ENCODE assay signal across 24 mouse cellular contexts in the genomic region with DNA sequence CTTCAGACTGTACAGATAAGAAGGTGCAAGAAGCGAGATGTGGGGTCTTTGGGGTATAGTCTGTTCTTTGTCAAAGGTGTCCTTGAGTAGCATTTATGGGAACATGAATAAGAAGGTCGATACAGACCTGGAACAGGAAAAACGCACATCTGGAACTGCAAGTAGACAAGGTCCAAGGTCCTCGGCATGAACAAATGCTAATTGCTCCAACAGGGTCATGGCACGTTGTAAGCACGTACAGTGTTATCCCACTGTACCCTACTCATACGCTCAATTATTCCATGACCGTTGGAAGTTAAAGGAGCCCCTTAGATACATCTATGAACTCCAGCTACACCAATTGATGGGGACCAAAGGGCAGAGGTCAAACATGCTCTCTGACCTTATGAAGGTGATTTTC.
"Had no signal": no experiment of that assay in that cellular context is flagged by ENCODE, and none has a peak within 500 bp of the region (broad histone marks: within the 10 kb centered on the region; RNA-seq: fewer than 3 reads in every experiment).

No protein-coding gene starts in this region.

- H3K27me3 ChIP-seq: hindbrain, embryonic 13.5 days; hindbrain, embryonic 15.5 days; kidney, embryonic 15.5 days; limb, embryonic 13.5 days; limb, embryonic 15.5 days had no signal

- H3K9ac ChIP-seq: forebrain, postnatal 0 days; heart, embryonic 13.5 days; heart, embryonic 15.5 days; hindbrain, embryonic 13.5 days; hindbrain, embryonic 15.5 days; kidney, embryonic 15.5 days; limb, embryonic 13.5 days; limb, embryonic 15.5 days had no signal

- H3K36me3 ChIP-seq: heart, embryonic 13.5 days; heart, embryonic 15.5 days; hindbrain, embryonic 13.5 days; hindbrain, embryonic 15.5 days; kidney, embryonic 15.5 days; limb, embryonic 13.5 days; limb, embryonic 15.5 days had no signal

- H3K9me3 ChIP-seq: heart, embryonic 13.5 days; heart, embryonic 15.5 days; hindbrain, embryonic 13.5 days; hindbrain, embryonic 15.5 days; kidney, embryonic 15.5 days; limb, embryonic 13.5 days; limb, embryonic 15.5 days had no signal

- H3K4me3 ChIP-seq: heart, adult 2 months; heart, embryonic 13.5 days; heart, embryonic 15.5 days; hindbrain, embryonic 13.5 days; hindbrain, embryonic 15.5 days; kidney, embryonic 15.5 days; limb, embryonic 13.5 days; limb, embryonic 15.5 days had no signal

- H3K27ac ChIP-seq: heart, adult 2 months; heart, embryonic 13.5 days; heart, embryonic 15.5 days; hindbrain, embryonic 13.5 days; hindbrain, embryonic 15.5 days; hindbrain, postnatal 0 days; kidney, embryonic 15.5 days; kidney, postnatal 0 days; limb, embryonic 13.5 days; limb, embryonic 15.5 days had no signal

- H3K4me2 ChIP-seq: heart, embryonic 11.5 days; heart, embryonic 13.5 days; heart, embryonic 15.5 days; hindbrain, embryonic 13.5 days; hindbrain, embryonic 15.5 days; kidney, embryonic 15.5 days; limb, embryonic 13.5 days; limb, embryonic 15.5 days had no signal

- ATAC-seq: forebrain, postnatal 0 days; hindbrain, postnatal 0 days had no signal

- DNase-seq: forebrain, postnatal 0 days; gastrocnemius, postnatal 14 days; gastrocnemius, postnatal 36 days; heart, adult 11 months; heart, adult 2 months; heart, postnatal 14 days; heart, postnatal 36 days; kidney, adult 2 months; kidney, adult 9 months; kidney, postnatal 14 days; kidney, postnatal 36 days; layer of hippocampus, adult 9-11 months; layer of hippocampus, postnatal 36 days; left cerebral cortex, postnatal 4 days had no signal

- H3K4me1 ChIP-seq: heart, embryonic 13.5 days; heart, embryonic 15.5 days; hindbrain, embryonic 13.5 days; hindbrain, embryonic 15.5 days; limb, embryonic 13.5 days; limb, embryonic 15.5 days had no signal
